In genomic region chr19:5815010-5815409, GRCm38 (mm10) we compare ENCODE assay signal across 12 mouse cellular contexts. TPM values are rescaled to one million over a fixed set of nuclear protein-coding genes. Genes with fewer than 3 reads are reported as not detected.
DNase-seq lines count a peak whose midpoint lies in the region; ATAC-seq and TF ChIP-seq lines count a peak whose summit lies in the region.
"Had no signal": no experiment of that assay in that cellular context is flagged by ENCODE, and none has a peak within 500 bp of the region (broad histone marks: within the 10 kb centered on the region; RNA-seq: fewer than 3 reads in every experiment).

No protein-coding gene starts in this region.

- no peak overlapping the region for H3ac ChIP-seq in myocyte (ENCODE audit: control insufficient read depth, insufficient read length)

- H3K36me3 ChIP-seq in liver, adult 2 months (ENCODE audit: control insufficient read depth, insufficient read depth, low read length) = no peaks in the 10 kb centered on the region
- no peaks in the 10 kb centered on the region for H3K36me3 ChIP-seq in myocyte (ENCODE audit: control insufficient read depth, insufficient read depth)
- H3K36me3 ChIP-seq: embryonic facial prominence, embryonic 12.5 days had no signal

- DNase-seq in frontal cortex, postnatal 36 days (ENCODE audit: low spot score in 2 of 2) = peak; percentile 64 to 76
- DNase-seq in frontal cortex, postnatal 14 days (ENCODE audit: low spot score in 2 of 2) = no peak
- DNase-seq in liver, adult 2 months (ENCODE audit: extremely low read depth, low read depth, low spot score) = peak; percentile 71
- DNase-seq in liver (no peak), NIH3T3 (ENCODE audit: low read depth) (peak; percentile 88)
- DNase-seq: cerebellum, adult 11 months had no signal

- H3K79me2 ChIP-seq in liver, adult 2 months (ENCODE audit: control insufficient read depth, insufficient read depth, low read length) = no peaks in the 10 kb centered on the region
- peaks cover 20% of the 10 kb centered on the region for H3K79me2 ChIP-seq in myocyte (ENCODE audit: control insufficient read depth, insufficient read depth)

- H3K9ac ChIP-seq in liver, adult 2 months (ENCODE audit: low read depth, low read length) = no peak overlapping the region; the same call in 1 of the 2 replicates
- H3K9ac ChIP-seq: liver, embryonic 14.5 days had no signal

- peaks cover 15% of the 10 kb centered on the region for H3K4me1 ChIP-seq in liver, adult 2 months (ENCODE audit: control insufficient read depth, insufficient read depth, low read length)

- no peak for TF ChIP-seq CTCF in liver, adult 2 months (IDR thresholded peaks at IDR 0.05; ENCODE audit: low read depth, low read length)

- H3K4me2 ChIP-seq in myocyte (ENCODE audit: low read depth) = peak overlapping the region; percentile 68
- H3K4me2 ChIP-seq: embryonic facial prominence, embryonic 12.5 days had no signal

- ATAC-seq in cerebellum, adult (ENCODE audit: insufficient number of reproducible peaks, low FRiP score, low TSS enrichment) = no peak
- no peak for ATAC-seq in megakaryocyte progenitor cell, adult 5-6 weeks (replicated peaks; ENCODE audit: poor library complexity)
- ATAC-seq: midbrain, embryonic 16.5 days had no signal

- H3K27ac ChIP-seq in liver, adult 2 months (replicated peaks; ENCODE audit: insufficient read depth, low read depth, low read length) = no peak overlapping the region; the same call in 1 of the 2 replicates
- H3K27ac ChIP-seq: embryonic facial prominence, embryonic 12.5 days; liver, embryonic 14.5 days had no signal

- H3K4me3 ChIP-seq in liver, adult 2 months (ENCODE audit: insufficient read depth, low read depth, low read length) = no peak overlapping the region
- H3K4me3 ChIP-seq in myocyte = no peak overlapping the region
- H3K4me3 ChIP-seq: embryonic facial prominence, embryonic 12.5 days had no signal

- TF ChIP-seq POLR2A in liver, adult 2 months (IDR thresholded peaks at IDR 0.05; ENCODE audit: extremely low read depth, insufficient read depth, low read length) = no peak
- TF ChIP-seq POLR2A in myocyte (IDR thresholded peaks at IDR 0.05; ENCODE audit: insufficient read length, low read depth) = no peak

- no peaks in the 10 kb centered on the region for H3K27me3 ChIP-seq in liver, adult 2 months (ENCODE audit: control insufficient read depth, insufficient read depth, low read length)
- no peaks in the 10 kb centered on the region for H3K27me3 ChIP-seq in myocyte (ENCODE audit: control insufficient read depth, insufficient read depth, insufficient read length)
- H3K27me3 ChIP-seq: embryonic facial prominence, embryonic 12.5 days had no signal

- WGBS in liver, adult 2 months = 65% methylated on average over 7 of the region's 7 CpGs

TF ChIP-seq in myocyte, 11 proteins besides CTCF, POLR2A, EP300 and RAD21:
- TF ChIP-seq TCF12 (IDR thresholded peaks at IDR 0.05; ENCODE audit: insufficient read depth, poor library complexity, severe bottlenecking) = no peak
- peak; percentile 65 for TF ChIP-seq CEBPB (IDR thresholded peaks at IDR 0.05; ENCODE audit: insufficient read depth, poor library complexity, severe bottlenecking)
- TF ChIP-seq REST (IDR thresholded peaks at IDR 0.05; ENCODE audit: insufficient read depth, insufficient read length) = no peak
- TF ChIP-seq E2F4 (IDR thresholded peaks at IDR 0.05; ENCODE audit: insufficient read depth) = no peak
- no peak for TF ChIP-seq MYOD1 (IDR thresholded peaks at IDR 0.05; ENCODE audit: control insufficient read depth in 1 of 3, insufficient read length in 2 of 3, low read depth in 2 of 3)
- no peak for TF ChIP-seq USF1 (IDR thresholded peaks at IDR 0.05; ENCODE audit: low read depth)
- no peak for TF ChIP-seq POLR2AphosphoS2 (IDR thresholded peaks at IDR 0.05; ENCODE audit: insufficient read length, low read depth)
TF ChIP-seq in myocyte: peak in this region for 1.

RNA-seq across cellular contexts. Expression of gene Scyl1, which starts 43.8 kb away (rescaled TPM):
- total RNA-seq in liver, adult 2 months (2014; rRNA removed) = 28.9 and 35.9 TPM in 2 replicates
- 40.9 and 46.6 TPM in 2 replicates for polyA plus RNA-seq in liver, adult 2 months (2012; rRNA removed)
- polyA plus RNA-seq in myocyte (2012; fragmentation: generic; extraction: Trizol) = 73.5 TPM
- total RNA-seq in megakaryocyte progenitor cell, adult 5-6 weeks (2015) = 15.7 and 19.9 TPM in 2 replicates
- total RNA-seq in megakaryocyte progenitor cell, adult 5-6 weeks (2017) = 23.9 and 28.2 TPM in 2 replicates

Comparison
In these comparisons a context has a peak if more than half of its experiments do, and no peak if none do; other contexts are left out.
1. DNase-seq: peak in frontal cortex, postnatal 36 days (2 of 2), liver, adult 2 months (single experiment) and NIH3T3 (single experiment); none in frontal cortex, postnatal 14 days (0 of 2) and liver (single experiment).